8 mouse cellular contexts compared by ENCODE assay signal in genomic region chr11:23667128-23667527, GRCm38 (mm10). TPM values are rescaled to one million over a fixed set of nuclear protein-coding genes. Genes with fewer than 3 reads are reported as not detected.
DNase-seq lines count a peak whose midpoint lies in the region; ATAC-seq and TF ChIP-seq lines count a peak whose summit lies in the region.

No protein-coding gene starts in this region.

- 9% methylated on average over 3 of the region's 3 CpGs for WGBS in forebrain, postnatal 0 days
- 49% methylated on average over 3 of the region's 3 CpGs for whole genome bisulfite sequencing in liver, embryonic 13.5 days (ENCODE audit: insufficient replicate concordance)
- WGBS in stomach, postnatal 0 days = 7% methylated on average over 3 of the region's 3 CpGs

- DNase-seq in left cerebral cortex, postnatal 14 days (ENCODE audit: low spot score in 2 of 2) = peak; percentile 30 to 44
- DNase-seq in left cerebral cortex, adult 18-20 months (ENCODE audit: low spot score in 2 of 2) = no peak
- peak; percentile 60 for DNase-seq in adipocyte (ENCODE audit: low spot score)
- DNase-seq in forebrain, postnatal 0 days = peak; percentile 8
- no peak for DNase-seq in liver, embryonic 13.5 days
- no peak for DNase-seq in stomach, postnatal 0 days (ENCODE audit: low spot score)
- no peak for DNase-seq in embryo, embryonic 10.5 days (ENCODE audit: low spot score)
- no peak for DNase-seq in gastrocnemius, postnatal 10 days

- intact Hi-C loops in left cerebral cortex, postnatal 14 days (cut with DNase I) = loop anchor here (5.0 kb wide), 1 partner anchor 35 kb away; the partner anchor contains the start of gene 0610010F05Rik

- TF ChIP-seq EP300 in stomach, postnatal 0 days (optimal IDR thresholded peaks at IDR 0.05) = no peak

- ATAC-seq in forebrain, postnatal 0 days = no peak
- no peak for ATAC-seq in liver, embryonic 13.5 days (ENCODE audit: low read depth)
- ATAC-seq in stomach, postnatal 0 days (ENCODE audit: low FRiP score, low TSS enrichment) = no peak

- peak overlapping the region; percentile 97 for H3K4me3 ChIP-seq in forebrain, postnatal 0 days (ENCODE audit: low read depth, low read length)
- H3K4me3 ChIP-seq in liver, embryonic 13.5 days (replicated peaks) = peak overlapping the region; percentile 93
- H3K4me3 ChIP-seq in stomach, postnatal 0 days (ENCODE audit: low read depth, low read length) = peak overlapping the region; percentile 79

- no peak overlapping the region for H3K27ac ChIP-seq in forebrain, postnatal 0 days (ENCODE audit: low read depth, low read length)
- H3K27ac ChIP-seq in liver, embryonic 13.5 days = no peak overlapping the region
- 0 out of 2 replicates have a peak overlapping the region, but pooled peaks have one; percentile 24 for H3K27ac ChIP-seq in stomach, postnatal 0 days (replicated peaks)

- H3K4me2 ChIP-seq in forebrain, postnatal 0 days (ENCODE audit: low read depth) = peak overlapping the region; percentile 65
- H3K4me2 ChIP-seq in liver, embryonic 13.5 days = peak overlapping the region; percentile 82
- peak overlapping the region; percentile 70 for H3K4me2 ChIP-seq in stomach, postnatal 0 days (replicated peaks; ENCODE audit: low read depth)

- no peaks in the 10 kb centered on the region; the same call in 1 of the 2 replicates for H3K36me3 ChIP-seq in forebrain, postnatal 0 days (ENCODE audit: insufficient read depth)
- no peaks in the 10 kb centered on the region; the same call in 1 of the 2 replicates for H3K36me3 ChIP-seq in liver, embryonic 13.5 days
- no peaks in the 10 kb centered on the region for H3K36me3 ChIP-seq in stomach, postnatal 0 days (ENCODE audit: control insufficient read depth, insufficient read depth, low read length)

- H3K9ac ChIP-seq in forebrain, postnatal 0 days = no peak overlapping the region
- peak overlapping the region; percentile 92 for H3K9ac ChIP-seq in liver, embryonic 13.5 days
- no peak overlapping the region for H3K9ac ChIP-seq in stomach, postnatal 0 days (ENCODE audit: low read length)

- H3K27me3 ChIP-seq in forebrain, postnatal 0 days (ENCODE audit: insufficient read depth, low read length) = no peaks in the 10 kb centered on the region
- no peaks in the 10 kb centered on the region for H3K27me3 ChIP-seq in liver, embryonic 13.5 days
- H3K27me3 ChIP-seq in stomach, postnatal 0 days (ENCODE audit: control insufficient read depth, insufficient read depth, low read length) = no peaks in the 10 kb centered on the region

- H3K9me3 ChIP-seq in forebrain, postnatal 0 days (ENCODE audit: low read length) = no peaks in the 10 kb centered on the region
- no peaks in the 10 kb centered on the region for H3K9me3 ChIP-seq in liver, embryonic 13.5 days (replicated peaks)
- H3K9me3 ChIP-seq in stomach, postnatal 0 days (ENCODE audit: control insufficient read depth, low read length) = no peaks in the 10 kb centered on the region

- no peak for TF ChIP-seq CTCF in forebrain, postnatal 0 days (IDR thresholded peaks at IDR 0.05; ENCODE audit: low read depth)
- TF ChIP-seq CTCF in stomach, postnatal 0 days (IDR thresholded peaks at IDR 0.05; ENCODE audit: low read depth) = no peak

- peaks cover 5% of the 10 kb centered on the region; the same call in 1 of the 2 replicates for H3K4me1 ChIP-seq in forebrain, postnatal 0 days (ENCODE audit: insufficient read depth)
- peaks cover 26% of the 10 kb centered on the region for H3K4me1 ChIP-seq in liver, embryonic 13.5 days (replicated peaks)
- no peaks in the 10 kb centered on the region for H3K4me1 ChIP-seq in stomach, postnatal 0 days (replicated peaks; ENCODE audit: control insufficient read depth, insufficient read depth)

RNA-seq across cellular contexts. Expression of gene Pex13, which starts 1.4 kb away (rescaled TPM):
- total RNA-seq in left cerebral cortex, postnatal 14 days (2021) = 10 to 100 TPM; 21.6 to 28.7 TPM
- total RNA-seq in left cerebral cortex, adult 18-20 months (2021) = 10 to 100 TPM; 24.4 to 27.0 TPM
- total RNA-seq in forebrain, postnatal 0 days (2014; rRNA removed) = 23.5 and 25.1 TPM in 2 replicates
- polyA plus RNA-seq in forebrain, postnatal 0 days (2015; fragmentation: Nextera tagmentation; extraction: Ambion mirVana) = 24.9 and 26.0 TPM in 2 replicates
- polyA plus RNA-seq in liver, embryonic 13.5 days (2015; fragmentation: Nextera tagmentation; extraction: Ambion mirVana) = 11.8 and 16.1 TPM in 2 replicates
- 31.3 and 32.7 TPM in 2 replicates for polyA plus RNA-seq in stomach, postnatal 0 days (2015; fragmentation: Nextera tagmentation; extraction: Ambion mirVana)
- 10 to 100 TPM; 16.9 to 22.0 TPM for total RNA-seq in gastrocnemius, postnatal 10 days (2021)

RNA-seq across cellular contexts. Expression of gene Pus10, which starts 1.7 kb away (rescaled TPM):
- 10 to 100 TPM; 12.1 to 13.4 TPM for total RNA-seq in left cerebral cortex, postnatal 14 days (2021)
- total RNA-seq in left cerebral cortex, adult 18-20 months (2021) = 10 to 100 TPM; 15.0 to 15.3 TPM
- 17.8 and 18.0 TPM in 2 replicates for total RNA-seq in forebrain, postnatal 0 days (2014; rRNA removed)
- 6.8 and 9.0 TPM in 2 replicates for polyA plus RNA-seq in forebrain, postnatal 0 days (2015; fragmentation: Nextera tagmentation; extraction: Ambion mirVana)
- 16.3 and 19.2 TPM in 2 replicates for polyA plus RNA-seq in liver, embryonic 13.5 days (2015; fragmentation: Nextera tagmentation; extraction: Ambion mirVana)
- polyA plus RNA-seq in stomach, postnatal 0 days (2015; fragmentation: Nextera tagmentation; extraction: Ambion mirVana) = 11.1 and 12.3 TPM in 2 replicates
- total RNA-seq in gastrocnemius, postnatal 10 days (2021) = 10 to 100 TPM; 14.1 to 14.4 TPM

RNA-seq across cellular contexts. Expression of gene 0610010F05Rik, which starts 33.7 kb away (rescaled TPM):
- total RNA-seq in left cerebral cortex, postnatal 14 days (2021) = 10 to 100 TPM; 47.2 to 50.8 TPM
- 10 to 100 TPM; 32.7 to 39.9 TPM for total RNA-seq in left cerebral cortex, adult 18-20 months (2021)
- 128 and 140 TPM in 2 replicates for total RNA-seq in forebrain, postnatal 0 days (2014; rRNA removed)
- polyA plus RNA-seq in forebrain, postnatal 0 days (2015; fragmentation: Nextera tagmentation; extraction: Ambion mirVana) = 114 and 126 TPM in 2 replicates
- 14.1 and 16.4 TPM in 2 replicates for polyA plus RNA-seq in liver, embryonic 13.5 days (2015; fragmentation: Nextera tagmentation; extraction: Ambion mirVana)
- polyA plus RNA-seq in stomach, postnatal 0 days (2015; fragmentation: Nextera tagmentation; extraction: Ambion mirVana) = 14.5 and 15.8 TPM in 2 replicates
- total RNA-seq in gastrocnemius, postnatal 10 days (2021) = 1 to 10 TPM; 9.1 to 10.0 TPM

Comparison
In these comparisons a context has a peak if more than half of its experiments do, and no peak if none do; other contexts are left out.
1. DNase-seq: peak in left cerebral cortex, postnatal 14 days (2 of 2), adipocyte (single experiment) and forebrain, postnatal 0 days (single experiment); none in left cerebral cortex, adult 18-20 months (0 of 2), liver, embryonic 13.5 days (single experiment), stomach, postnatal 0 days (single experiment), embryo, embryonic 10.5 days (single experiment) and gastrocnemius, postnatal 10 days (single experiment).
2. Peak in every context shown above with its lines, with median percentiles within 50 percentile points of each other: H3K4me2 ChIP-seq and H3K4me3 ChIP-seq.